Mouse (Mus musculus): ENCODE results near the gene Cacna1s. TPM values are rescaled to one million over a fixed set of nuclear protein-coding genes. Genes with fewer than 3 reads are reported as not detected.
A peak's percentile ranks its signal among the peaks of the same experiment; 100 is the strongest.

Gene Cacna1s
- total RNA-seq (2021): 1 to 10 TPM; 1.0 to 1.2 TPM

DNA sequence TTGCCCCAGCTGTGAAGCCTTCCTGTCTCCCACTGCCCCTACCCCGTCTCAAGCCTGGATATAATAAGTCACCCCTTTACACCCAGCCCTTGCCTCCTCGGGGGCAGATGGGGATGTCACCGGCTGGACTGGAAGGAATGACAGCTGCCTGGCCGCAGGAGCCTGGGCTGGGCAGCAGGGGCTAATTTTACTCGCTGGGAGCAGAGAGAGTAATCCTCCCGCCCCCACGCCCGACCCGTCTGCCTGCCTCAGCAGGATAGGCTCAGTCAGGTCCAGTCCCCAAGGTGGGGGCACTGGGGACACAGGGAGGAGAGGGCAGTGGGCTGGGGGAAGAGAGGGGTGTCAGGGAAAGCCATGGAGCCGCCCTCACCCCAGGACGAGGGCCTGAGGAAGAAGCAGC lies at the start of gene Cacna1s:
Gene Cacna1s, plus strand, starts transcription at position 204 of the 400 bp plus-strand sequence.
- no peak for DNase-seq

DNA sequence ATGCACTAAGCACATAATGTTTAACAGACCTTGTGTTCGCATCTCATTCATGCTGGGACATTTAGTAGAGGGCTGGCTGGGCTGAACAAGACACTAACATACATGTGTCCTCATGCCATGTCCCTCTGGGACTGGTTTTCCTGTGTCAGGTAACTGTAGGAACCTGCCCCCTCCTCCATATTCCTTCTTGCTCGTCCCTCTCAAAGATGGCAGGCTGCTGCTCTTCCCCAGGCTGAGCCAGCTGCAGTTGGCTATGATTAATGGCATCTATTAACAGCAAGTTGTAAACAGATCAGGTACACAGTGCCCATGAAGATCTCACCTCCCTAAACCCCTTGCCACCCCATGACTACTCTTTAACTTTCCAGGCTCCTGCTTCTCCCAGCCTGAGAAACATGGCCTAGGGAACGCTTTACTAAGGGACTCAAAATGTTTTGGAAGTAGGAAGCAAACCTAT lies 46.2 kb upstream of the Cacna1s start, which contains the start of gene Igfn1:
Gene Igfn1, minus strand, starts transcription at position 51 of the 457 bp plus-strand sequence.
- DNase-seq: no peak

DNA sequence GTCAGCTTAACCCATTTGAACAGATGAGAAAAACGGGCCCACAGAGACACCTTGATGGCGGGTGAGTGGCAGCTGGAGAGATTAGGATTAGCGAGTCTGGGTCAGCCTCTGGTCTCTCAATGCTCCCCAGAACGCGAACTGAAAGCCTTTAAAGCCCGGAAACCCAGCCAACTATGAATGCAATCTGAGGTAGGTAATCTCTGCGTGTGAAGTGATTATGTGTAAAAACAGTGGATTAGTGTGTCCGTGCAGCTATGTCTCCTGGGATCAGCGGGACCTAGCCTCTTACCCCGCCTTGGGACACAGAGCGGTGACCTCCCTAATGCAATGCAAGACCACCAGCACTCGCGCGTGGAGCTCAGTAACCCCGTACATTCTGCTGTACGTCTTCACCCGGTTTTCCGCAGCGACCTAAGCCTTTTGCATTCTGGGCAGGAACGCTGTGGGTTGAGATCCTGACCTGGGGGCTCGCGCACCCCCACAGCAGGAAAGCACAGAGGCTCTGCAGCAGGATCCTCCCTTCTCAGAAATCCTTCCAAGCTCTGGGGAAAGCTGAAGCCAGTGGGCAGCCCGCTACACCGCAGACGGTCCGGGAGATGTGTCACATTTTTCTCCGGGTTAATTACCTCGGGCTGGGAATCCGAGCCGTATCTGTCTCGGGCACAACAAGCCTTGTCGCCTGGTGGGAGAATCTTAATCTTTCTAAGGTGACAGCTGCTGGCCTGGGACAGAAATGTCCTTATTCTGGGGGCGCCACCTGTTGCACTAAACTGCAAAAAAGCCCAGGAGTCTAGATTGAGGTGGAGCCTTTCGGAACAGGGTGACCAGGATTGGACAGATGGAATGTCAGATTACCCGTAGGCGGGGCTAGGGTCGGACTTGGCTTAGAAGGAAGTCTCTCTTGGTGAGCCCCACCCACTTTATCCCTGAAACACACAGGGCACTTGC lies 45.1 kb upstream of the Cacna1s start, which contains the start of gene Tmem9:
Gene Tmem9, plus strand, starts transcription at position 940 of the 948 bp plus-strand sequence.
- peak; percentile 42 to 44 for DNase-seq

DNA sequence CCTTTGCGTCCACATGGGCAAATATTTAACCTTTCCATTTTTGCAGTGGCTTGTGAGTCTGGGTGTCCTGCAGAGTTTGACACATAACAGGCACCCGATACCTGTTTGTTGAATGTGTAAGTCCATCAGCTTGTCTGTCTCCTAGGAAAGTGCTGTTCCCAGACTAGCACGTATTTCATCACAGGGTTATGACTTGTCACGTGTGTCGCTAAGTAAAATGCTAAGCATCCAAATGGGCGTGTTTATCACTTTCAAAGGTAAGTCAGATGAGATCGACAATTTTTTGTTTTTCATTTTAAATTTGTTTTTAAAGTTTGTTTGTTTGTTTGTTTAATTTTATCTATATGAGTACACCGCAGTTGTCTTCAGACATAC lies 44.4 kb upstream of the Cacna1s start:
- DNase-seq: no peak

DNA sequence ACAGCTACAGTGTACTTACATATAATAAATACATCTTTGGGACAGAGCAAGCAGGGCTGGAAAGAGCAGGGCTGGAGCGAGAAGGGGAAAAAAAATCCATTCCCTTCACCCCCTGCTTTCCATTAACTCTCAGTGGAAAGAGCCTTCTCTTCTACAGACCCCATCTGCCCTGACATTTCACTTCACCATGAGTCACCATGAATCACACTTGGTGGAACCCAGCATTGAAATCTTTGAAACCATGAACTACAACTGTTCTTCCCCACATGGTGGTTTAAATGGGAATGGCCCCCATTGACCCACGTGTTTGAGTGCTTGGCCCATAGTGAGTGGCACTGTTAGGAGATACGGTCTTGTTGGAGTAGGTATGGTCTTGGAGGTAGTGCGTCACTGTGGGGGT lies 42.3 kb upstream of the Cacna1s start:
- DNase-seq: no peak

DNA sequence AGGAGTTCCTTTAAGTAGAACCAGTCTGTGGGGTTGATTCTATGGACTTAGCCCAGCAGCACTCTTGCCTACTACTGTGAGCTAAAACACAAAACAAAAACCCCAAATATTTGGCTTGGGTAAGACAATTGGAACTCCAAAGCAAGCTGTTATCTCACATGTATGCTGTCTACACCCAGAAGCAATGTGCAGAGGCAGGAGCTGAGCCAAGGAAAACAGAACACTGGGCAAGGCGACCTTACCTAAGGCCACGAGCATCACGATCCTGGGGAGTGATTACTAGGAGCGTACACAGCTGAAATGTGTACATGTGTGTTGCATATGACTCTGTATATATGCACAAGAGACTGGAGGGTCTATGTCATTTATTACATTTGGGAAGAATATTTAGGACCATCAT lies 39.0 kb upstream of the Cacna1s start:
- DNase-seq: no peak

DNA sequence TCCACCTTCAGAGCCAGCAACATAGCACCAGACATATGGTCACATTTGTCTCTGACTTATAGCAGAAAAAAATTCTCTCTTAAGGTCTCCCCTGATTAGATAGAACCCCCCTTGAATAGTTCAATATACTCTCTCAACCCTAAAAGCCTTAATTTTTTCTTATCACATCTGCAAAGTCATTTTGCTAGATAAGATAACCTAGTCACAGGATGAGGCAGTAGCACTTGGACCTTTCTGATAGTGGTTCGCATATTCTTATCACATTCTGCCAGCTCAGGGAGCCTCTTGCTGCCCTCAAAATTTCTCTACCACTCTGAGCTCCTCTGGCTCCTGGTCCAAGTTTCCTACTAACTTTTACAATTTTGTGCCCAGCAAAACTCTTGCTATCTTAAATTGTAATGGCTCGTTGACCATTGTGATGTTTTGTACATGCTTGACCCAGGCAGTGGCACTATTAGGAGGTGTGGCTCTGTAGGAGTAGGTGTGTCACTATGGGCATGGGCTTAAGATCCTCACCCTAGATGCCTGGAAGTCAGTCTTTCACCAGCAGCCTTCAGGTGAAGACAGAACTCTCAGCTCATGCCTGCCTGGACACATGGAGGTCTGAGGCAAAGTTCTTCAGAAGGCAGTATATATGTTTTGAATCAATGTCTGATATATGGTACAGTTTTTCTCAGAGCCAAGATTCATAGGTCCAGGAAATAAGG lies 37.6 kb upstream of the Cacna1s start:
- DNase-seq: no peak

DNA sequence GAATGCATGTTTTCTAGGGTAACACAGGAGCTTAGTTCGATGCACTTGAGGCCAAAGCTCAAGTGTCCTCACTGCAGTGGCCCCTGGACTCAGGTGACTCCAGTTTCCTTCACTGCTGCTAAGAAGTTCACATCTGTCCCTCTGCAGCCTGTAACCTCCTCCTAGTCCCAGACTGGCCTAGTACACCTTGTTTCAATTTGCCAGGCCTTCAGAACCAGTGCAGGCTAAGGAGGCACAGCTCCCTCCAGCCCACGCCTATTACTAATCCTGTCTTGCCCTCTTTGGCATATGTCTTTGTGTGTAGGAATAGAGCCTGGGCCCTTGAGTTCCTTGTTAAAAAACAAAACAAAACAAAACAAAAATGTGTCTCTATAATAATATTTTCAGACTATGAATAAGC lies 35.2 kb upstream of the Cacna1s start:
- DNase-seq: no peak

DNA sequence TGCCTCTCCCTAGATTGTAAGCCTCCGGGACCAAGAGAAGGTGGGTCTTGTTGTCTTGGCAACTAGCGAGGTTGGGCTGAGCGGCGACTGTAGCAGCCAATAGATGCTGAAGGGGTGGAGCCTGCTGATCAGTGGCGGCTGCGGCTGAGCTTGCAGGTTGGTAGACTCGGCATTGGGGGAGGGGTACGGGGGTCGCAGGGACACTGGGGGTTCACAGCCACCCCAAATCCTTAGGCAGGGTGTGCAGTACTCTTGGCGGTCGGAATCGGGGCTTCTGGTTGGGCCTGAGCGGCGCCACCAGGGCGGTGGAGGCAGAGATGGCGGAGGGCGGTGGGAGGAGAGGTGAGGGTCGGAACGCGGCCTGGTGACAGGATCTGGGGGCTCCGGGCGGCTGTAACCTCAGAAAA lies 34.6 kb upstream of the Cacna1s start:
- DNase-seq: peak; percentile 91 to 92

DNA sequence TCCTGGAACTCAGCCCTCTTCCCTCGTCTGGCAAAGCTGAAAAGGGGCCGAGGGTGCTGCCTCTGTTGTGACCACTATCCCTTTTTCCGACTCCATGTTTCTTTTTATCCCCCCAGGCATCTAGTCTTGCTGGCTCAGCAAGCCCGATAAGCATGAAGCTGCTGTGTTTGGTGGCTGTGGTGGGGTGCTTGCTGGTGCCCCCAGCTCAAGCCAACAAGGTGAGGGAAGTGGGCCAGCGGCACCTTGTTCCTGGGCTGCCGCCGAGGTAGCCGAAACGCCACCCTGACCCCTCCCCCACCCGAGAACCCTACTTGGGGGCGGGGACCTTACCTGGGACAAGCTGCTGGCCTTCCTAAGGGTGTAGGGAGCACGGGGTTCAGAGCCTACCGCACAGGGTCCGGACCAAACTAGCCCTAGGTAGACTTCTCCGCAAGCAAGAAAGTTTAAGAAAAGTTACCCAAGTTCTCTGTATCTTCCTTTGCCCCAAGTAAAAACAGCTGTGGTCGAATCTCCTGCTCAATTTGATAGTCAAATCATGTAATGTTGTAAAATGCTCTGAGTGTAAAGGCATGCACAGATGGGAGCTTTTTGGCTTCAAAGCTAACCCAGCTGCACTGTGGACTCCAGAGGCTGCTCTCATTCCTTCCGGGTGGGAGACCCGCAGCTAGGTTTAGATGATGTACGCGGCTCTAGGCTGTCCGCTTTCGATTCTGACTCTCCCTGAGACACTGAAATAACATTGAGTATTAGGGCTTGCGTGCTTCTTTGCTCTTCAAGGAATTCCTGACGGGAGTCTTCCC lies 34.0 kb upstream of the Cacna1s start:
- peak in 1 of 2 experiments; percentile 20 for DNase-seq

DNA sequence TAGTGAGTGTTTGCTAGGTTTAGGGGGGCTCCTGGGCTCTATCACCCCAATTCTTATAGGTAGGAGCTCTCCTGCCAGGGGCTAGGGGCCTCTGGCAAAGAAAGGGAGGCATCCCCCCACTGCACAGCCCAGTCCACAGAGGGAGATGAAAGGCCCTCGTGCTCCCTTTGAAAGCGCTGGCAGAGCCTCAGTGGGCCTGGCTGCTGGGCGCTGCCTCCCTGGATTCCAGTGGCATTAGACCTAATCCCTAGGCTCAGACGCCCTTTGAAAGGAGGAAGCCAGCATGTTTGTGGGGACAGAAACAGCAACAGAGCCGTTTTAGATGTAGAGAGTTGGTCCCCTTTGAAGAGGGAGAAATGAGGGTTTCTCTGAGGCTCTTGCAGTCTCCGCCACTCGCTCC lies 22.3 kb upstream of the Cacna1s start:
- no peak for DNase-seq

DNA sequence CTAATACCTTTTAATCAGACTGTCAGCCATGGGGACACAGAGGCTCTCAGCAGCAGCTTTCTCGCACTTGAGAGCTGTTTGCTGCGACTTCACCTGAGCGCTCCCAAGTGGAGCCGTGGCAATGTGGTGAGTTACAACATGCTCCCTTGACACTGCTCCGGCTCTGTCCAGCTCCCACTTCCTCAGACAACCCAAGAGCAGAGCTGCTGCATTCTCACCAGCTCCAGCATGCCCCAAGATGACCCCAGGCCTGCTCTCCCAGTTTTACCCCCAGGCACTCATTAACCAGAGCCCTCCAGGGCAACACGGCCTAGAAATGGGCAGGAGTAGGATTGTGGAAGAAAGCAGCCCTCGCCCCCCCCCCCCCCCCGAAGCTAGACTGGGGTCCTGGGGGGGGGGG lies 20.9 kb upstream of the Cacna1s start:
- DNase-seq: no peak

DNA sequence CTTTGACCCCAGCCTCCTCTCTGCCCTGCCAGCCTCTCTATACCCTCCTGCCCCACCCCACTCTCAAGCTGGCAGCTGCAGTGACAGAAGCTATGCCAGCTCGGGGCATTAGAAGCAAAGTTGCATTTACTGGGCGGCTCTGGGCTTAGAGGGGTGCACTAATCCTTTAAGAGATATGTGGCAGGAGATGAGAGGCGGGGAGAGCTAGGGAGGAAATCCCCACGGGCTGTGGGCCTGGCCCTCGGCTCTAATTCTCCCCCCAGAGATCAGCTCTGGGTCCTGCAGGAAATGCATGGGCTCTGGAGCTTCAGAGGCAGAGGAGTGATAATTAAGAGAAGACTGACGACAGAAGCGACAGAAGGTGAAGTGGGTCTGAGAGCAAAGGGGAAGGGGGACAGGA lies 19.6 kb upstream of the Cacna1s start:
- no peak for DNase-seq

DNA sequence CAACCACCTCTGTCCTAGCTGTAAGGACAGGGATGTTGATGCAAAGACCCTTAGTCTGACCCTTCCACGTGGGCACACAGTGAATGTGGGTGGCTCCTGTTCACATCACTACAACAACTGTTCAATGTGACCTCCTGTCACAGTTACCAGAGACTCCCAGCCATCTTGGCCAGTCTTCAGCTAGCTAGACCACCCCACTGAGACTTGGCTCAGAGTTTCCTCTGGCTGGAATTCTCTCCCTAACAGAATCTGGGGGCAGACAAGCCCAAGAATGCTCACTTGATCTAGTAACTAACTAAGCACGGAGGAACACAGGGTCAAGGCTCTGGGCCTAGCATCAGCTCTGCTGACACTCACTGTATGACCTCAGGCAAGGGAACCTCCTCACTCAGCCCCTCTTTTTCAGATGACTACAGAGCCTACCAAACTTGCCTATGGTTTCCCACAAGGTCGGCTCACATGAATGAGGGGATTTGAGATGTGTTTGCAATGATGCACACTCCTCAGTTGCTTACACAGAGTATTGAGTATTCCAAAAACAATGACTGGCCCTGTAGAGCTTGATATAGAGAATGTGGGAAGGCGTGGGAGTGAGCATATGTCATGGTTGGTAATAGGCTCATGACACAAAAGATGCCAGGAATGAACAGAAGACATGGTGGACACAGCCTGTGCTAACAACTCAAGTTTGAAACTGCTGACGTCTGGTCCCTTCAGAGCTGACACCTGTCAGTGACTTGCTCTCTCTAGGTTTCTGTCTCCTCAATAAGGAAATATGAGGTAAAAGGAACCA lies 13.6 kb upstream of the Cacna1s start:
- peak in 1 of 2 experiments; percentile 36 for DNase-seq

DNA sequence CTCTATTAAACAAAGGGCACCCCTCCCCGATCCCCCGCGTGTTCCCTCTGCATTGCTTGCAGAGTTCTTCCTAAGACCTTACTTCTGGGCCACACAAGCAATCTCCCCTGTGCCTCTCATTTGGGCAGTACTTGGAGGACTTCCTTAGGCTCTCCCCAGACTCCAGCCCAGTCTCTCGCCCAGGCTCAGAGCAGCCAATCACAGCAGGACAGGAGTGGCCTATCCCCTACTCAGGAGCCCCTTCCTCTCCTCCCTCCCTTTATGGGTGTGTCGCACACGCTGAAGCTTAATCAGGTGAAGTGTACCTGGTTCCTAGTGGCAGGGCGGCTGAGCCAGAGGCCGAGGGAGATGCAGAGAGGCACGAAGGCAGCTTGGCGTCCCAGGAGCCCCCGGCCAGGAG lies 12.1 kb upstream of the Cacna1s start:
- DNase-seq: no peak

DNA sequence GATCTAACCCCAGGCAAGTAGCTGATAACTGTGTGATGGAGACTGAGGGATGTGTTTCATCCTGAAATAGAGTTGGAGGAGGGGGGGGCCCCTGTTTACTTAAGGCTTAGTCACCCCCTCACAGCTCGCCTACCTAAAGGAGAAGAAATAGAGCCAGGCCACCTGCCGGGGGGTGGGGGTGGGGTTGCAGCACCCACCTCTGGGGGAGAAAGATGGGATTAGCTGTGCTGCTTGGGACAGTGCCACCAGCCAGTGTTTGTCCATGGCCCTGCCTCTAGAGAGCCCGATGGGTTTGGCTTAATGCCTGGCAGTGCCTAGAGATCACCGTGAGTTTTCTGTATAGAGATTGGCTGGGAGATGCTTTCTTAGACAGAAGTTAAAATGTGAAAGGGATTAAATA lies 11.7 kb upstream of the Cacna1s start:
- DNase-seq: no peak

DNA sequence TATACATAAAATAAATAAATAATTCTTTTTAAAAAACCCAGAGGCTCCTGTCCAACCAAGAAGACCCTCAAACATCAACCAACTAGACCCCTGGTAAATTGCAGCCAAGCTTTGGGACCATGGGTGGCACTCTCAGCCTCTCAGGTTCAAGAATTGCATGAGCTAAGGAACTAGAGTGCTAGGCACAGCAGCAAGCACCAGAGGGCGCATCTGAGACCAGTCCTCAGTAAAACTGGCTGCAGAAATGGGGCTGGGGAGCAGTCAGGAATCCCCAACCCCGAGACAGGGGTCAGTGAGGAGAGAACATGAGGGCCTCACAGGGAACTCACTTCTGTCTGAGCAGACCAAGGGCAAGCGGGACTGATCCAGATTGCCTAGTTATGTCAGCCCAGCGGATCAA lies 6.8 kb upstream of the Cacna1s start:
- peak; percentile 55 to 63 for DNase-seq

DNA sequence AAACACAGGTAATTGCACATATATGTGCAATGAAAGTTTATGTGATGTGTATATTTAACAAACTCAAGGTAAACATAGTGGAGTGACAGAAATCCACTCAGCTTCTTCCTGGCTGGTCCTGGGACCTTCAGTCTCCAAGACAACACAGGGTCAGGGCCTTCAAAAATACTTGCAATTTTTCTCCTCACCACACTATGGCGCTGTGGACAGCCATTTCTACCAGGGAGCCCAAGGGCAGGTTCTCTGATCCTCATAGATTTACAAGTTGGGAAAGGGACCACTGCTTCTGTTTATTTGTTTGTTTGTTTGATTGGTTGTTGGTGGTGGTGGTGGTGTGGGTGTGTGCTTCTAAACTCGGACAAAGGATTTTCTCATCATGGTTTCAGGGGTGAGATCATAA lies 5.1 kb upstream of the Cacna1s start:
- no peak for DNase-seq

DNA sequence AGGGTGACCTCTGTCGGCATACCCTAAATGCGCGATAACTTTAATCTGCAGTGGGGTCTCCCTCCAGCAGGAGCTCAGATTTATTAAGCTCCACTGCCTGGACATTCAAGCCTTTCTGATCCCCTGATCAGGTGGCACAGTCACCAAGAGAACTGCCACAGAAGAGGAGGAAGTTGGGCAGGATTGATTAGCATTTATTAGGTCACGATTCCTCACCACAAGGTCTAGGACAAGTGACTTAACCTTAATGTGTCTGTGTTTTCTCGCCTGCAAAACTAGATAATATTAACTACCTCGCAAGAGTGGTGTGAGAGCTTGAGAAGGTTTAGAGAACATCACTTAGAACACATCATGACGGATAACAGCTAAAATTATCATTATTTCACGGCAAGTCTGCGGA lies 4.7 kb upstream of the Cacna1s start:
- no peak for DNase-seq

DNA sequence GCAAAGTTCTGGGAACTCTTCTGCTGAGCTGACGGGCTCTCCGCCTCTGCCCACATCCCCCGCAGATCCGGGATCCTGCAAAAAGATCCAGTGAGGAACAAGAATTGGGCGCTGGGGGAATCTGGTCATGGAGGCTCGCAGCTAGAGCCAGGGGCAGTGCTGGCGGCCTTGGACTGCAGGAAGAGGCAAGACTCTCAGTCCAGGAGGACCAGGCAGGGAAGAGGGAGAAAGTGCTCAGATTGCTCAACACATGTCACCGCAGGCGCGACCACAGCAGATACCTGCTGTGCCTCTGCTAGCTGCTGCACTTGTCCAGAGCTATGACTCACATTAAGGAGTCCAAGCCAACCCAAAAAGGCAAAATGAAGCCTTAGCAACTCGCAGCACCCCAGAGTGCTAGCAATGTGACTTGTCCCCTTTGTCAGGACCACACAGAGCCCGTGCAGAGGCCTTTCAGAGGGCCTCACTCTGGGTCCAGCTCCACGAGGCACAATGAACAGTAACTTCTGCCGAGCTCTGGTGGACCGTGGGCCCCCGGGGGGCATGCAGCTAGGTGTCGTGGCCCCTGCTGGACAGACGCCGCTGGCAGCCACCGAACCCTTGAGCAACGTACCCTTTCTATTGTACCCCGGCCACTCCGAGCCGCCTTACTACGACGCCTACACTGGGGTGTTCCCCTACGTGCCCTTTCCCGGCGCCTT lies 2.1 kb upstream of the Cacna1s start, which contains the start of gene Ascl5:
Gene Ascl5, plus strand, starts transcription at position 493 of the 701 bp plus-strand sequence.
- no peak for DNase-seq

DNA sequence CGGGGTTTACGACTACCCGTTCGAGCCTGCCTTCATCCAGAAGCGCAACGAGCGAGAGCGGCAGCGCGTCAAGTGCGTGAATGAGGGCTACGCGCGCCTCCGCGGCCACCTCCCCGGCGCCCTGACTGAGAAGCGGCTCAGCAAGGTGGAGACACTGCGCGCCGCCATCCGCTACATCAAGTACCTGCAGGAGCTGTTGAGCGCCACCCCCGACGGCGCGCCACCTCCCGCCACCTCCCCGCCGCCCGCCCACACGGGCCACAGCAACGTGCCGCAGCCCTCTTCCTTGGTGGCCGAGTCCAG lies 1.6 kb upstream of the Cacna1s start:
- no peak for DNase-seq
